Mouse (Mus musculus) MEL (cell line): ENCODE results near the gene Mcm2. TPM values are rescaled to one million over a fixed set of nuclear protein-coding genes. Genes with fewer than 3 reads are reported as not detected.

Experiments used
- DNase-seq: peaks from one replicate; pipeline ENCODE4 v3.0.0; 2011; ENCODE audit warnings: low read depth, low spot score
- H3K27ac ChIP-seq: 2 replicates; pipeline ENCODE4 v1.5.1; 2012; ENCODE audit warnings: low read depth, mild to moderate bottlenecking, control low read depth, low read length, moderate library complexity; ENCODE audit not compliant: control insufficient read depth
- H3K27me3 ChIP-seq, 2 experiments: fragments of 150-350 bp in 1 of 2; sonication (generic) in 1 of 2; 2 replicates each; pipeline ENCODE4 v1.6.1; 2012; ENCODE audit warnings: low read length in 2 of 2, mild to moderate bottlenecking in 2 of 2, improper control_type of control experiment in 1 of 2, moderate library complexity in 1 of 2; ENCODE audit not compliant: insufficient read depth in 2 of 2, control insufficient read depth in 1 of 2
- H3K36me3 ChIP-seq, 2 experiments: 2 replicates each; pipeline ENCODE4 v1.6.1; 2012 to 2014; ENCODE audit warnings: low read length in 2 of 2, improper control_type of control experiment in 1 of 2, inconsistent platforms in 1 of 2, mild to moderate bottlenecking in 1 of 2; ENCODE audit not compliant: insufficient read depth in 2 of 2, control insufficient read depth in 1 of 2
- H3K4me1 ChIP-seq, 2 experiments: fragments of 150-350 bp in 1 of 2; sonication (generic) in 1 of 2; 2 replicates each; pipeline ENCODE4 v1.6.1; 2012; ENCODE audit warnings: low read length in 2 of 2, improper control_type of control experiment in 1 of 2, mild to moderate bottlenecking in 1 of 2; ENCODE audit not compliant: insufficient read depth in 2 of 2, control insufficient read depth in 1 of 2
- H3K4me3 ChIP-seq, 2 experiments: fragments of 150-350 bp in 1 of 2; sonication (generic) in 1 of 2; 2 replicates each; pipeline ENCODE4 v1.5.1; 2012; ENCODE audit warnings: low read depth in 2 of 2, low read length in 2 of 2, mild to moderate bottlenecking in 2 of 2, moderate library complexity in 2 of 2, control low read depth in 1 of 2, improper control_type of control experiment in 1 of 2; ENCODE audit not compliant: control insufficient read depth in 1 of 2, insufficient read depth in 1 of 2
- H3K79me2 ChIP-seq: 2 replicates; pipeline ENCODE4 v1.6.1; 2012; ENCODE audit warnings: mild to moderate bottlenecking, low read length, moderate library complexity; ENCODE audit not compliant: control insufficient read depth, poor library complexity, insufficient read depth
- H3K9ac ChIP-seq: 2 replicates; pipeline ENCODE4 v1.6.1; 2012; ENCODE audit warnings: low read depth, mild to moderate bottlenecking, control low read depth, low read length, moderate library complexity; ENCODE audit not compliant: control insufficient read depth, poor library complexity, severe bottlenecking
- H3K9me3 ChIP-seq: fragments of 150-350 bp; sonication (generic); replicated peaks from 2 replicates; pipeline ENCODE4 v1.6.1; 2012; ENCODE audit warnings: mild to moderate bottlenecking, low read length, improper control_type of control experiment, moderate library complexity; ENCODE audit not compliant: insufficient read depth
- BHLHE40 ChIP-seq: IDR thresholded peaks from 2 replicates; pipeline ENCODE4 v1.6.1; 2012; ENCODE audit warnings: low read depth, mild to moderate bottlenecking, inconsistent platforms, low read length, improper control_type of control experiment, borderline replicate concordance
- CHD2 ChIP-seq: IDR thresholded peaks from 2 replicates; pipeline ENCODE4 v1.6.1; 2011; ENCODE audit warnings: low read length, improper control_type of control experiment
- E2F4 ChIP-seq: IDR thresholded peaks from 2 replicates; pipeline ENCODE4 v1.6.1; 2011; ENCODE audit warnings: low read depth, low read length, improper control_type of control experiment, borderline replicate concordance
- ELF1 ChIP-seq: IDR thresholded peaks from 2 replicates; pipeline ENCODE4 v1.6.1; 2014; ENCODE audit warnings: low read depth, mild to moderate bottlenecking, inconsistent platforms, low read length, improper control_type of control experiment, moderate library complexity
- EP300 ChIP-seq, 2 experiments: IDR thresholded peaks; 2 replicates each; pipeline ENCODE4 v1.6.1; 2011; ENCODE audit warnings: improper control_type of control experiment in 2 of 2, low read length in 2 of 2, low read depth in 1 of 2, mild to moderate bottlenecking in 1 of 2
- ETS1 ChIP-seq: IDR thresholded peaks from 2 replicates; pipeline ENCODE4 v1.6.1; 2012; ENCODE audit warnings: low read depth, mild to moderate bottlenecking, inconsistent platforms, low read length, improper control_type of control experiment, moderate library complexity
- GABPA ChIP-seq: IDR thresholded peaks from 2 replicates; pipeline ENCODE4 v1.6.1; 2012; ENCODE audit warnings: low read depth, mild to moderate bottlenecking, inconsistent platforms, low read length, improper control_type of control experiment, moderate library complexity
- KAT2A ChIP-seq: conservative IDR thresholded peaks from 2 replicates; pipeline ENCODE4 v1.6.1; 2012; ENCODE audit warnings: low read depth, low read length, improper control_type of control experiment, inconsistent platforms
- MAX ChIP-seq: IDR thresholded peaks from 2 replicates; pipeline ENCODE4 v1.6.1; 2011; ENCODE audit warnings: low read length, improper control_type of control experiment
- MYB ChIP-seq: IDR thresholded peaks from 2 replicates; pipeline ENCODE4 v1.6.1; 2011; ENCODE audit warnings: mild to moderate bottlenecking, low read depth, low read length, improper control_type of control experiment
- MYC ChIP-seq: IDR thresholded peaks from 2 replicates; pipeline ENCODE4 v1.6.1; 2011; ENCODE audit warnings: low read depth, mild to moderate bottlenecking, low read length, improper control_type of control experiment, moderate library complexity
- NELFE ChIP-seq: IDR thresholded peaks from 2 replicates; pipeline ENCODE4 v1.6.1; 2011; ENCODE audit warnings: low read depth, low read length, improper control_type of control experiment
- NRF1 ChIP-seq: IDR thresholded peaks from 2 replicates; pipeline ENCODE4 v1.6.1; 2014; ENCODE audit warnings: low read depth, mild to moderate bottlenecking, inconsistent platforms, low read length, improper control_type of control experiment, moderate library complexity; ENCODE audit not compliant: poor library complexity, insufficient read depth, severe bottlenecking
- POLR2A ChIP-seq, 2 experiments: IDR thresholded peaks; 2 replicates each; pipeline ENCODE4 v1.6.1; 2011 to 2012; ENCODE audit warnings: low read length in 2 of 2, mild to moderate bottlenecking in 2 of 2, control low read depth in 1 of 2, improper control_type of control experiment in 1 of 2, low read depth in 1 of 2, moderate library complexity in 1 of 2; ENCODE audit not compliant: control insufficient read depth in 1 of 2, insufficient read depth in 1 of 2, poor library complexity in 1 of 2
- POLR2AphosphoS2 ChIP-seq: IDR thresholded peaks from 2 replicates; pipeline ENCODE4 v1.6.1; 2011; ENCODE audit warnings: low read length, improper control_type of control experiment
- POLR2AphosphoS5 ChIP-seq: IDR thresholded peaks from 2 replicates; pipeline ENCODE4 v1.6.1; 2012; ENCODE audit warnings: low read depth, borderline replicate concordance, mild to moderate bottlenecking, inconsistent platforms, low read length, moderate library complexity, mixed read lengths
- RAD21 ChIP-seq: IDR thresholded peaks from 2 replicates; pipeline ENCODE4 v1.6.1; 2011; ENCODE audit warnings: mild to moderate bottlenecking, low read depth, low read length, improper control_type of control experiment
- RCOR1 ChIP-seq: IDR thresholded peaks from 2 replicates; pipeline ENCODE4 v1.6.1; 2012; ENCODE audit warnings: low read depth, mild to moderate bottlenecking, inconsistent platforms, low read length, improper control_type of control experiment
- SIN3A ChIP-seq: IDR thresholded peaks from 2 replicates; pipeline ENCODE4 v1.6.1; 2012; ENCODE audit warnings: low read length, improper control_type of control experiment, inconsistent platforms
- USF1 ChIP-seq: IDR thresholded peaks from 2 replicates; pipeline ENCODE4 v1.6.1; 2014; ENCODE audit warnings: low read depth, mild to moderate bottlenecking, inconsistent platforms, low read length, improper control_type of control experiment, moderate library complexity
- ZMIZ1 ChIP-seq: IDR thresholded peaks from 2 replicates; pipeline ENCODE4 v1.6.1; 2012; ENCODE audit warnings: low read depth, mild to moderate bottlenecking, inconsistent platforms, low read length, improper control_type of control experiment, moderate library complexity
- ZNF384 ChIP-seq: IDR thresholded peaks from 2 replicates; pipeline ENCODE4 v1.6.1; 2012; ENCODE audit warnings: low read depth, mild to moderate bottlenecking, inconsistent platforms, low read length, improper control_type of control experiment
- polyA plus RNA-seq, 2 experiments: library from polyadenylated mRNA; stranded (reverse) in 1 of 2; unstranded in 1 of 2; fragments of >175 nt in 1 of 2; fragments of >200 nt in 1 of 2; gene quantifications; 2 replicates each; pipeline versions ENCODE4 v1.2.1 to v1.2.4; 2012; ENCODE audit warnings: low replicate concordance in 2 of 2, low read depth in 1 of 2; ENCODE audit not compliant: insufficient read length in 2 of 2, insufficient read depth in 1 of 2, missing spikeins in 1 of 2
- total RNA-seq: library from RNA; depleted of rRNA; stranded (reverse); fragments of 300-350 nt; gene quantifications from 2 replicates; pipeline ENCODE4 v1.2.3, GENCODE M21; 2012

The Mcm2 gene
- total and polyA plus RNA-seq, 3 experiments = 110 to 268 (median 242) TPM

GRCm38 (mm10) chr6:88913440-88913839 is 14.9 kb upstream of the Mcm2 start:
- Histone ChIP-seq H3K27ac (no peak overlapping the region), H3K27me3 (no peaks in the 10 kb centered on the region), H3K4me1 (peaks cover 7 to 18% of the 10 kb centered on the region in 2 experiments; a peak in 3 of 4 replicates), H3K79me2 (no peaks in the 10 kb centered on the region), H3K36me3 (peaks cover 0 to 13% of the 10 kb centered on the region in 2 experiments; a peak in 2 of 4 replicates), H3K9me3 (no peaks in the 10 kb centered on the region), H3K9ac (no peak overlapping the region), H3K4me3 (no peak overlapping the region)
- TF ChIP-seq USF1 (no peak), KAT2A (no peak), POLR2AphosphoS2 (no peak), ZNF384 (no peak), ZMIZ1 (no peak), E2F4 (no peak), POLR2AphosphoS5 (no peak), MAX (no peak), EP300 (IDR thresholded peaks at IDR 0.05; ENCODE audit: low read depth in 1 of 2, low read length in 2 of 2) (no peak), CHD2 (no peak), SIN3A (no peak), RAD21 (no peak), GABPA (no peak), ELF1 (no peak), NELFE (no peak)
- DNase-seq = no peak

DNA sequence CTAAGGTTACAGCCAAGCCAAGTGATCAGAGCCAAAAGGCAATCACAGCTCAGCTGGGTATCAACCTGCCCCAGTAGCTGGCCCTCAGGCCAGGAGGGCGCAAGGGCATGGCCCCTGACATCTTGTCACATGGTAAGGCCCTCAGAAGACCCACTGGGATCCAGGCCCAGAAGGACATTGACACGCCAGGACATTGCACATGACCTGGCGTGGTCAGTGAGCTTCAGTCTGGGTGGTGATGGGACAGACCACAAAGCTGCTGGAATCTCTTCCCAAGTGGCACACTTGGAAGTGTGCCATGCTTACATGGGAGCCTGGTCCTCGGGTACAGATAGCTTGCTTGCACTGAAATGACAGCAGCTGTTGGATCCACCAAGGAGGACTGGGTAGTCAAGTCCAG is 14.4 kb upstream of the Mcm2 start:
- TF ChIP-seq RCOR1 = no peak
- DNase-seq = no peak
- Histone ChIP-seq H3K27ac (no peak overlapping the region), H3K27me3 (no peaks in the 10 kb centered on the region), H3K79me2 (no peaks in the 10 kb centered on the region), H3K9ac (no peak overlapping the region), H3K4me3 (no peak overlapping the region), H3K9me3 (no peaks in the 10 kb centered on the region), H3K36me3 (peaks cover 0 to 13% of the 10 kb centered on the region in 2 experiments; a peak in 2 of 4 replicates), H3K4me1 (peaks cover 7 to 18% of the 10 kb centered on the region in 2 experiments; a peak in 3 of 4 replicates)

DNA sequence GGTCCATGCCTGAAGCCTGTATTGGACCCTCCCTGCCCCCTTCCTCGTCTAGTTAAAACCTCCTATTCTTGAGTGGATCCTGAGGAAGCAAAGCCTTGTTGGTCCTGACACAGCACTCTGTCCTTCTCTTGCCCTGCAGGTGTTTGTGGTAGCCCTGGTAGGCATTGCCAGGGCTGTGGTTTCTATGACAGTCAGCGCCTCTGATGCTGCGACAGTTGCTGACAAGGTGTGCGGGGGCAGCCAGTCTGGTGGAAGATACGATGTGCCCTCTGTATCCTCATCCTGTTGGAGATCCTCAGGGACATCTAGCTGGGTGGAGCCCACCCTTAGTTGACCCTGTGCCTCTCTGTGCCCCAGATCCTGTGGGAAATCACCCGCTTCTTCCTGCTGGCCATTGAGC is 10.6 kb upstream of the Mcm2 start:
- DNase-seq = no peak
- H3K79me2 ChIP-seq = no peaks in the 10 kb centered on the region
- H3K4me1 ChIP-seq = peaks cover 0 to 3% of the 10 kb centered on the region in 2 experiments; a peak in 1 of 4 replicates
- TF ChIP-seq POLR2A (IDR thresholded peaks at IDR 0.05; ENCODE audit: control insufficient read depth in 1 of 2, insufficient read depth in 1 of 2, low read depth in 1 of 2, low read length in 2 of 2, poor library complexity in 1 of 2) = no peak
- TF ChIP-seq NRF1 = no peak
- TF ChIP-seq EP300 (IDR thresholded peaks at IDR 0.05; ENCODE audit: low read depth in 1 of 2, low read length in 2 of 2) = no peak
- no peak for TF ChIP-seq MYB
- TF ChIP-seq ETS1 = no peak
- TF ChIP-seq MAX = no peak
- TF ChIP-seq MYC = no peak
- TF ChIP-seq BHLHE40 = no peak
- no peaks in the 10 kb centered on the region for H3K36me3 ChIP-seq
- H3K9ac ChIP-seq = no peak overlapping the region
- H3K27me3 ChIP-seq = no peaks in the 10 kb centered on the region
- H3K27ac ChIP-seq = no peak overlapping the region
- H3K4me3 ChIP-seq = no peak overlapping the region
- H3K9me3 ChIP-seq = no peaks in the 10 kb centered on the region
